Mouse (Mus musculus) heart, embryonic 10.5 days (tissue): ENCODE data around the gene Ssbp3. TPM values are rescaled to one million over a fixed set of nuclear protein-coding genes. Genes with fewer than 3 reads are reported as not detected.
A peak's percentile ranks its signal among the peaks of the same experiment; 100 is the strongest.

Experiments used
- DNase-seq: peaks from one replicate; pipeline ENCODE4 v3.0.0-alpha.2; 2017; ENCODE audit warnings: low spot score
- H3K27ac ChIP-seq: fragments of 300-500 bp; sonication (generic); 2 replicates; pipeline ENCODE4 v1.5.1; 2016; ENCODE audit warnings: mild to moderate bottlenecking
- H3K27me3 ChIP-seq: fragments of 300-500 bp; sonication (generic); 2 replicates; pipeline ENCODE4 v1.6.1; 2016; ENCODE audit warnings: mild to moderate bottlenecking; ENCODE audit not compliant: poor library complexity, insufficient read depth, severe bottlenecking
- H3K36me3 ChIP-seq: fragments of 300-500 bp; sonication (generic); 2 replicates; pipeline ENCODE4 v1.6.1; 2016; ENCODE audit warnings: mild to moderate bottlenecking, moderate library complexity
- H3K4me1 ChIP-seq: fragments of 300-500 bp; sonication (generic); 2 replicates; pipeline ENCODE4 v1.6.1; 2016; ENCODE audit warnings: mild to moderate bottlenecking
- H3K4me3 ChIP-seq: fragments of 300-500 bp; sonication (generic); 2 replicates; pipeline ENCODE4 v1.5.1; 2016; ENCODE audit warnings: mild to moderate bottlenecking, moderate library complexity
- H3K9me3 ChIP-seq: fragments of 300-500 bp; sonication (generic); 2 replicates; pipeline ENCODE4 v1.6.1; 2016; ENCODE audit warnings: mild to moderate bottlenecking, moderate library complexity
- WGBS: fragments of 180-500 bp; shearing (Covaris S2); methylation state at CpG from one replicate; pipeline ENCODE4 v1.1.7; 2016; 5-methylcytosine and 5-hydroxymethylcytosine counted together
- polyA plus RNA-seq: library from polyadenylated mRNA; unstranded; fragments of >200 nt; fragmentation: Nextera tagmentation; extraction: Ambion mirVana; gene quantifications from 2 replicates; pipeline ENCODE4 v1.2.1, GENCODE M21; 2016

Ssbp3 gene
- polyA plus RNA-seq, 1 experiment from 2014 or later: 139 TPM

- Histone ChIP-seq H3K4me3 (no peak overlapping the region), H3K4me1 (peaks cover 82% of the 10 kb centered on the region), H3K36me3 (peaks cover 8% of the 10 kb centered on the region; the same call in 1 of the 2 replicates), H3K27me3 (no peaks in the 10 kb centered on the region), H3K27ac (no peak overlapping the region), H3K9me3 (no peaks in the 10 kb centered on the region)
- no peak for DNase-seq
- 78% methylated on average over 3 of the region's 3 CpGs for WGBS
Measured at GRCm38 (mm10) chr4:107004346-107004745, 93.8 kb downstream of the Ssbp3 start.

- Histone ChIP-seq H3K4me3 (no peak overlapping the region), H3K27me3 (no peaks in the 10 kb centered on the region), H3K4me1 (peaks cover 74% of the 10 kb centered on the region), H3K36me3 (peaks cover 16% of the 10 kb centered on the region; the same call in 1 of the 2 replicates), H3K9me3 (no peaks in the 10 kb centered on the region), H3K27ac (no peak overlapping the region)
- WGBS: 76% methylated on average over 5 of the region's 5 CpGs
- no peak for DNase-seq
Measured at GRCm38 (mm10) chr4:107005166-107005565, 94.7 kb downstream of the Ssbp3 start.

GRCm38 (mm10) chr4:107006229-107006628 lies 95.7 kb downstream of the Ssbp3 start:
- DNase-seq: no peak
- WGBS: 77% methylated on average over 4 of the region's 4 CpGs

GRCm38 (mm10) chr4:107006807-107007206 lies 96.3 kb downstream of the Ssbp3 start:
- Histone ChIP-seq H3K4me1 (peaks cover 61% of the 10 kb centered on the region), H3K9me3 (no peaks in the 10 kb centered on the region), H3K27me3 (no peaks in the 10 kb centered on the region), H3K27ac (no peak overlapping the region), H3K36me3 (peaks cover 23% of the 10 kb centered on the region), H3K4me3 (no peak overlapping the region)
- WGBS: 78% methylated on average over 6 of the region's 6 CpGs
- DNase-seq: no peak

More at GRCm38 (mm10) chr4:107006229-107006628, 95.7 kb downstream of the Ssbp3 start:
- Histone ChIP-seq H3K4me3 (no peak overlapping the region), H3K4me1 (peaks cover 64% of the 10 kb centered on the region), H3K27me3 (no peaks in the 10 kb centered on the region), H3K9me3 (no peaks in the 10 kb centered on the region), H3K27ac (no peak overlapping the region), H3K36me3 (peaks cover 23% of the 10 kb centered on the region)

GRCm38 (mm10) chr4:107007359-107007758 lies 96.9 kb downstream of the Ssbp3 start:
- no peak for DNase-seq
- Histone ChIP-seq H3K4me3 (no peak overlapping the region), H3K27me3 (no peaks in the 10 kb centered on the region), H3K9me3 (no peaks in the 10 kb centered on the region), H3K36me3 (peaks cover 23% of the 10 kb centered on the region), H3K27ac (no peak overlapping the region), H3K4me1 (peaks cover 61% of the 10 kb centered on the region)
- WGBS: 86% methylated on average over 8 of the region's 8 CpGs

GRCm38 (mm10) chr4:107008161-107008560 lies 97.7 kb downstream of the Ssbp3 start:
- 79% methylated on average over 2 of the region's 2 CpGs for WGBS
- Histone ChIP-seq H3K36me3 (peaks cover 23% of the 10 kb centered on the region), H3K27ac (no peak overlapping the region)

GRCm38 (mm10) chr4:107009548-107009947 lies 99.0 kb downstream of the Ssbp3 start:
- H3K36me3 ChIP-seq: peaks cover 28% of the 10 kb centered on the region
- peaks cover 62% of the 10 kb centered on the region for H3K4me1 ChIP-seq
- H3K9me3 ChIP-seq: no peaks in the 10 kb centered on the region
- no peak overlapping the region for H3K4me3 ChIP-seq
- no peaks in the 10 kb centered on the region for H3K27me3 ChIP-seq
- H3K27ac ChIP-seq: no peak overlapping the region
- WGBS: 88% methylated on average over 7 of the region's 7 CpGs
- no peak for DNase-seq

More at GRCm38 (mm10) chr4:107008161-107008560, 97.7 kb downstream of the Ssbp3 start:
- no peaks in the 10 kb centered on the region for H3K27me3 ChIP-seq
- peaks cover 61% of the 10 kb centered on the region for H3K4me1 ChIP-seq
- H3K9me3 ChIP-seq: no peaks in the 10 kb centered on the region
- no peak overlapping the region for H3K4me3 ChIP-seq
- no peak for DNase-seq

GRCm38 (mm10) chr4:107011325-107012004 lies 101.0 kb downstream of the Ssbp3 start:
- no peak for DNase-seq
- Histone ChIP-seq H3K4me1 (peaks cover 69% of the 10 kb centered on the region), H3K9me3 (no peaks in the 10 kb centered on the region), H3K4me3 (no peak overlapping the region), H3K36me3 (peaks cover 25% of the 10 kb centered on the region), H3K27ac (no peak overlapping the region), H3K27me3 (no peaks in the 10 kb centered on the region)
- 90% methylated on average over 8 of the region's 8 CpGs for WGBS

GRCm38 (mm10) chr4:107012005-107012478 lies 101.5 kb downstream of the Ssbp3 start:
- Histone ChIP-seq H3K36me3 (peaks cover 20% of the 10 kb centered on the region), H3K4me3 (no peak overlapping the region), H3K27ac (0 out of 2 replicates have a peak overlapping the region, but pooled peaks have one; percentile 5), H3K4me1 (peaks cover 68% of the 10 kb centered on the region), H3K27me3 (no peaks in the 10 kb centered on the region), H3K9me3 (no peaks in the 10 kb centered on the region)
- WGBS: 74% methylated on average over 13 of the region's 13 CpGs
- no peak for DNase-seq

GRCm38 (mm10) chr4:107012574-107012973 lies 102.1 kb downstream of the Ssbp3 start:
- Histone ChIP-seq H3K4me1 (peaks cover 69% of the 10 kb centered on the region), H3K27me3 (no peaks in the 10 kb centered on the region), H3K36me3 (peaks cover 20% of the 10 kb centered on the region), H3K9me3 (no peaks in the 10 kb centered on the region), H3K27ac (no peak overlapping the region), H3K4me3 (no peak overlapping the region)
- no peak for DNase-seq
- WGBS: 78% methylated on average over 3 of the region's 3 CpGs

- Histone ChIP-seq H3K27me3 (no peaks in the 10 kb centered on the region), H3K4me1 (peaks cover 73% of the 10 kb centered on the region), H3K4me3 (no peak overlapping the region), H3K36me3 (peaks cover 20% of the 10 kb centered on the region), H3K9me3 (no peaks in the 10 kb centered on the region), H3K27ac (peak overlapping the region; percentile 25; the same call in 1 of the 2 replicates)
- DNase-seq: no peak
- WGBS: 85% methylated on average over 6 of the region's 6 CpGs
Measured at GRCm38 (mm10) chr4:107013119-107013816, 102.8 kb downstream of the Ssbp3 start.

- H3K36me3 ChIP-seq: peaks cover 20% of the 10 kb centered on the region
- no peak overlapping the region for H3K27ac ChIP-seq
- WGBS: 75% methylated on average over 9 of the region's 9 CpGs
- no peaks in the 10 kb centered on the region for H3K27me3 ChIP-seq
- DNase-seq: no peak
- no peaks in the 10 kb centered on the region for H3K9me3 ChIP-seq
- no peak overlapping the region for H3K4me3 ChIP-seq
- H3K4me1 ChIP-seq: peaks cover 73% of the 10 kb centered on the region
Measured at GRCm38 (mm10) chr4:107013817-107014260, 103.3 kb downstream of the Ssbp3 start.

- Histone ChIP-seq H3K4me1 (peaks cover 90% of the 10 kb centered on the region), H3K9me3 (no peaks in the 10 kb centered on the region), H3K4me3 (no peak overlapping the region), H3K27me3 (no peaks in the 10 kb centered on the region), H3K36me3 (0 out of 2 replicates have a peak, but pooled peaks cover 5% of the 10 kb centered on the region), H3K27ac (peak overlapping the region; percentile 17; the same call in 1 of the 2 replicates)
- WGBS: 69% methylated on average over 13 of the region's 13 CpGs
- no peak for DNase-seq
Measured at GRCm38 (mm10) chr4:107015971-107016511, 105.5 kb downstream of the Ssbp3 start.
